Mouse (Mus musculus) retina, postnatal 7 days (tissue): ENCODE results near the gene Vipr2.

ENCODE experiments used
- DNase-seq: peaks from one replicate; pipeline ENCODE4 v3.0.0-alpha.2; 2012; ENCODE audit warnings: low read depth, low spot score

Gene Vipr2

GRCm38 (mm10) chr12:116156792-116157532 lies 79.4 kb downstream of the Vipr2 start:
- DNase-seq = peak; percentile 66

- no peak for DNase-seq
Measured at GRCm38 (mm10) chr12:116159223-116159622, 81.7 kb downstream of the Vipr2 start.

- no peak for DNase-seq
Measured at GRCm38 (mm10) chr12:116159695-116160094, 82.2 kb downstream of the Vipr2 start.

- no peak for DNase-seq
Measured at GRCm38 (mm10) chr12:116165368-116165767, 87.8 kb downstream of the Vipr2 start.

GRCm38 (mm10) chr12:116169666-116170065 lies 92.1 kb downstream of the Vipr2 start:
- no peak for DNase-seq

- no peak for DNase-seq
Measured at GRCm38 (mm10) chr12:116176930-116177329, 99.4 kb downstream of the Vipr2 start.

- no peak for DNase-seq
Measured at GRCm38 (mm10) chr12:116181436-116182050, 104.0 kb downstream of the Vipr2 start.

- no peak for DNase-seq
Measured at GRCm38 (mm10) chr12:116182376-116182775, 104.8 kb downstream of the Vipr2 start.

GRCm38 (mm10) chr12:116183212-116183935 lies 105.8 kb downstream of the Vipr2 start:
- DNase-seq = no peak

GRCm38 (mm10) chr12:116193952-116194351 lies 116.4 kb downstream of the Vipr2 start:
- no peak for DNase-seq

- DNase-seq = no peak
Measured at GRCm38 (mm10) chr12:116194641-116195040, 117.1 kb downstream of the Vipr2 start.
